Mouse (Mus musculus): ENCODE measurements around the gene Olfr380. TPM values are rescaled to one million over a fixed set of nuclear protein-coding genes. Genes with fewer than 3 reads are reported as not detected.

Olfr380 gene
- not detected for polyA plus RNA-seq (2015; fragmentation: Illumina TruSeq; extraction: RNeasy Lipid Tissue Mini Kit (QIAGEN cat#74804); ENCODE audit: insufficient read depth, low replicate concordance)

GRCm38 (mm10) chr11:73457408-73457807 is at the start of gene Olfr380:
Gene Olfr380 (minus strand): TSS chr11:73457508.

GRCm38 (mm10) chr11:73491503-73491902 is 34.2 kb upstream of the Olfr380 start, which contains the start of gene Olfr381:
Gene Olfr381 (minus strand): TSS chr11:73491603.

GRCm38 (mm10) chr11:73428377-73428776 is 28.9 kb downstream of the Olfr380 start, which contains the start of gene Olfr378:
Gene Olfr378 (minus strand): TSS chr11:73428477.

Other genes starting within 250 kb of the Olfr380 start
- not detected for gene Trpv1, start 223.2 kb downstream of the Olfr380 start, polyA plus RNA-seq (2015; fragmentation: Illumina TruSeq; extraction: RNeasy Lipid Tissue Mini Kit (QIAGEN cat#74804); ENCODE audit: insufficient read depth, low replicate concordance)
- gene Trpv3, start 190.1 kb downstream of the Olfr380 start, polyA plus RNA-seq (2015; fragmentation: Illumina TruSeq; extraction: RNeasy Lipid Tissue Mini Kit (QIAGEN cat#74804); ENCODE audit: insufficient read depth, low replicate concordance) = 1.4 TPM
- gene Aspa, start 127.9 kb downstream of the Olfr380 start, polyA plus RNA-seq (2015; fragmentation: Illumina TruSeq; extraction: RNeasy Lipid Tissue Mini Kit (QIAGEN cat#74804); ENCODE audit: insufficient read depth, low replicate concordance) = 2.9 TPM
- not detected for gene Gm49340, start 127.8 kb downstream of the Olfr380 start, polyA plus RNA-seq (2015; fragmentation: Illumina TruSeq; extraction: RNeasy Lipid Tissue Mini Kit (QIAGEN cat#74804); ENCODE audit: insufficient read depth, low replicate concordance)
- gene Spata22, start 127.8 kb downstream of the Olfr380 start, polyA plus RNA-seq (2015; fragmentation: Illumina TruSeq; extraction: RNeasy Lipid Tissue Mini Kit (QIAGEN cat#74804); ENCODE audit: insufficient read depth, low replicate concordance) = not detected
- gene Olfr20, start 106.7 kb downstream of the Olfr380 start, polyA plus RNA-seq (2015; fragmentation: Illumina TruSeq; extraction: RNeasy Lipid Tissue Mini Kit (QIAGEN cat#74804); ENCODE audit: insufficient read depth, low replicate concordance) = not detected
- not detected for gene Olfr376, start 86.3 kb downstream of the Olfr380 start, polyA plus RNA-seq (2015; fragmentation: Illumina TruSeq; extraction: RNeasy Lipid Tissue Mini Kit (QIAGEN cat#74804); ENCODE audit: insufficient read depth, low replicate concordance)
- gene Olfr1, start 57.9 kb downstream of the Olfr380 start, polyA plus RNA-seq (2015; fragmentation: Illumina TruSeq; extraction: RNeasy Lipid Tissue Mini Kit (QIAGEN cat#74804); ENCODE audit: insufficient read depth, low replicate concordance) = not detected
- gene Olfr378, start 29.0 kb downstream of the Olfr380 start, polyA plus RNA-seq (2015; fragmentation: Illumina TruSeq; extraction: RNeasy Lipid Tissue Mini Kit (QIAGEN cat#74804); ENCODE audit: insufficient read depth, low replicate concordance) = not detected
- not detected for gene Olfr381, start 34.1 kb upstream of the Olfr380 start, polyA plus RNA-seq (2015; fragmentation: Illumina TruSeq; extraction: RNeasy Lipid Tissue Mini Kit (QIAGEN cat#74804); ENCODE audit: insufficient read depth, low replicate concordance)
- not detected for gene Olfr382, start 59.7 kb upstream of the Olfr380 start, polyA plus RNA-seq (2015; fragmentation: Illumina TruSeq; extraction: RNeasy Lipid Tissue Mini Kit (QIAGEN cat#74804); ENCODE audit: insufficient read depth, low replicate concordance)
- not detected for gene Olfr385, start 135.5 kb upstream of the Olfr380 start, polyA plus RNA-seq (2015; fragmentation: Illumina TruSeq; extraction: RNeasy Lipid Tissue Mini Kit (QIAGEN cat#74804); ENCODE audit: insufficient read depth, low replicate concordance)
- not detected for gene Olfr384, start 141.1 kb upstream of the Olfr380 start, polyA plus RNA-seq (2015; fragmentation: Illumina TruSeq; extraction: RNeasy Lipid Tissue Mini Kit (QIAGEN cat#74804); ENCODE audit: insufficient read depth, low replicate concordance)
- not detected for gene Zfp735, start 231.3 kb upstream of the Olfr380 start, polyA plus RNA-seq (2015; fragmentation: Illumina TruSeq; extraction: RNeasy Lipid Tissue Mini Kit (QIAGEN cat#74804); ENCODE audit: insufficient read depth, low replicate concordance)

Measured in spleen, adult 10 weeks (tissue).